Mouse (Mus musculus) lung, adult 2 months (tissue): ENCODE measurements at regions not wholly inside any gene's neighbourhood (a gene's known extent, or its start where the extent isn't known, plus 50 kb on each side); places are given as distances from the start of the nearest gene placed in this dataset.

Source experiments
- CTCF ChIP-seq: fragments of 200-500 bp; IDR thresholded peaks from 2 replicates; pipeline ENCODE4 v1.5.1; 2011; ENCODE audit warnings: mild to moderate bottlenecking, low read length, control low read depth; ENCODE audit not compliant: insufficient read depth
- POLR2A ChIP-seq: fragments of 200-500 bp; IDR thresholded peaks from 2 replicates; pipeline ENCODE4 v1.6.1; 2011; ENCODE audit warnings: low read depth, mild to moderate bottlenecking, control low read depth, low read length, borderline replicate concordance; ENCODE audit errors: extremely low read depth

DNA sequence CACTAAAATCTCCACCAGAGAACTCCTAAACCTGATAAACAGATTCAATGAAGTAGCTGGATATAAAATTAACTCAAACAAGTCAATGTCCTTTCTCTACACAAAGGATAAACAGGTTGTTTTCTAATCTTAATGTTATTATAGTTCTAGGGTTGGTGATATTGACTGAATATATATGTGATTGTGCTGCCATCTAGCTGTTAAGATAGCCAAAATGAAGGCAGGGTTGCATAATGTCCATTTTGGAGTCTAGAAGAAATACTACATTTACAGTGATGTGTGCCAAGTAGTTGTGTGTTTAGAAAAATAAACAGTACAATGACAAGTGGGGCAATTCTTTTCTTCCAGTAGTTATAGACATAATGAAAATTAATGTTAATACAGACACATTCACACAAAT, 1379.9 kb upstream of the Tacstd2 start:
- TF ChIP-seq POLR2A (no peak), CTCF (no peak)
